Comparison of ENCODE assay signal across 24 mouse cellular contexts in the genomic region with DNA sequence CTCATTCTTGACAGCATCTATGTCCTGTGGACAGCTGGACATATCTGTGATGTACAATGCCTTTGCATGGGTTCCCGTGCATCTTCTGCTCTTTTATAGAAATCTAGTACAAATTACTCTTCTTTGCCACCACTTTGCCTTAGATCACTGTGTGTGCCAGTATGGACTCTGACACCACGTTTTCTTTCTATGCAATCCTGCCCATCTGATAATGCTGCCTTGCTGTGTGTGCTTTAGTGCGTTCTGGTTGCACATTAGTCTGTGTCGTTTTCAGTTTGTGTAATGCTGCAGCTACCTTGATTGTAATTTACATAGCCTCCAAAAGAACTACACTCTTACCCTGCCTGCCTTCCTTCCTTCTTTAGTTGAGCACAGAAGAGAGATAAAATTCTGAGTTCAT. TPM values are rescaled to one million over a fixed set of nuclear protein-coding genes. Genes with fewer than 3 reads are reported as not detected.
"Had no signal": no experiment of that assay in that cellular context is flagged by ENCODE, and none has a peak within 500 bp of the region (broad histone marks: within the 10 kb centered on the region; RNA-seq: fewer than 3 reads in every experiment).

No protein-coding gene starts in this region.

- H3K4me2 ChIP-seq: neural tube, embryonic 13.5 days; neural tube, embryonic 15.5 days; stomach, embryonic 15.5 days had no signal

- H3K27ac ChIP-seq: neural tube, embryonic 13.5 days; neural tube, embryonic 15.5 days; stomach, embryonic 15.5 days; stomach, postnatal 0 days had no signal

- DNase-seq: retina, postnatal 1 day; right cerebral cortex, adult 18-20 months; right cerebral cortex, postnatal 14 days; right cerebral cortex, postnatal 25 days; right cerebral cortex, postnatal 4 days; spleen, adult 18-20 months; thymus, adult 18-20 months; thymus, adult 2 months; thymus, postnatal 14 days; thymus, postnatal 25 days; thymus, postnatal 36 days; thymus, postnatal 4 days had no signal

- H3K9me3 ChIP-seq: neural tube, embryonic 13.5 days; neural tube, embryonic 15.5 days; stomach, embryonic 15.5 days had no signal

- H3K27me3 ChIP-seq: neural tube, embryonic 13.5 days; neural tube, embryonic 15.5 days; stomach, embryonic 15.5 days had no signal

- H3K4me3 ChIP-seq: neural tube, embryonic 13.5 days; neural tube, embryonic 15.5 days; stomach, embryonic 15.5 days had no signal

- H3K9ac ChIP-seq: neural tube, embryonic 13.5 days; neural tube, embryonic 15.5 days; stomach, embryonic 15.5 days had no signal

RNA-seq across cellular contexts. Expression of a gene that starts 6.3 kb away (rescaled TPM):
- total RNA-seq: neutrophil, adult 5-6 weeks had no signal
- polyA plus RNA-seq: neural tube, embryonic 13.5 days; neural tube, embryonic 14.5 days; neural tube, embryonic 15.5 days; spleen, adult 2 months; stomach, embryonic 14.5 days; stomach, embryonic 15.5 days; stomach, embryonic 16.5 days; stomach, postnatal 0 days; thymus, postnatal 0 days; urinary bladder, adult 2 months had no signal

RNA-seq across cellular contexts. Expression of a gene that starts 52.0 kb away (rescaled TPM):
- total RNA-seq: neutrophil, adult 5-6 weeks had no signal
- polyA plus RNA-seq: small intestine, adult 2 months; spleen, adult 2 months; stomach, postnatal 0 days; thymus, postnatal 0 days had no signal
